Mouse (Mus musculus): ENCODE measurements at regions not wholly inside any gene's neighbourhood (a gene's known extent, or its start where the extent isn't known, plus 50 kb on each side); places are given as distances from the start of the nearest gene placed in this dataset.
A peak's percentile ranks its signal among the peaks of the same experiment; 100 is the strongest.

- ATAC-seq (ENCODE audit: insufficient number of reproducible peaks, low FRiP score, low TSS enrichment, low read depth): no peak
- no peak overlapping the region for H3K27ac ChIP-seq (replicated peaks; ENCODE audit: low read depth, low read length)
Observed at GRCm38 (mm10) chr12:25895691-25896090, 519.4 kb downstream of the Rnf144a start.

GRCm38 (mm10) chr12:25891391-25892167 lies 523.5 kb downstream of the Rnf144a start:
- ATAC-seq (ENCODE audit: insufficient number of reproducible peaks, low FRiP score, low TSS enrichment, low read depth): no peak
- DNase-seq (ENCODE audit: low spot score): peak; percentile 35
- WGBS: 12% methylated on average over 4 of the region's 4 CpGs

More at GRCm38 (mm10) chr12:25895691-25896090, 519.4 kb downstream of the Rnf144a start:
- no peak overlapping the region for H3K4me2 ChIP-seq (ENCODE audit: low read depth, severe bottlenecking)
- no peaks in the 10 kb centered on the region for H3K36me3 ChIP-seq (ENCODE audit: control insufficient read depth, insufficient read depth, low read length)
- H3K9ac ChIP-seq (ENCODE audit: low read length): no peak overlapping the region
- H3K4me1 ChIP-seq (ENCODE audit: control insufficient read depth, insufficient read depth, low read length): 0 out of 2 replicates have a peak, but pooled peaks cover 5% of the 10 kb centered on the region
- H3K9me3 ChIP-seq (ENCODE audit: control insufficient read depth, low read length): no peaks in the 10 kb centered on the region
- 66% methylated on average over 1 of the region's 1 CpGs for WGBS
- H3K4me3 ChIP-seq (ENCODE audit: low read depth, low read length): no peak overlapping the region
- no peaks in the 10 kb centered on the region for H3K27me3 ChIP-seq (ENCODE audit: control insufficient read depth, insufficient read depth, low read length)
- DNase-seq (ENCODE audit: low spot score): no peak

GRCm38 (mm10) chr12:25890722-25891121 lies 524.3 kb downstream of the Rnf144a start:
- no peak overlapping the region for H3K27ac ChIP-seq (replicated peaks; ENCODE audit: low read depth, low read length)
- H3K9me3 ChIP-seq (ENCODE audit: control insufficient read depth, low read length): no peaks in the 10 kb centered on the region
- 0 out of 2 replicates have a peak, but pooled peaks cover 5% of the 10 kb centered on the region for H3K4me1 ChIP-seq (ENCODE audit: control insufficient read depth, insufficient read depth, low read length)
- DNase-seq (ENCODE audit: low spot score) (no peak), ATAC-seq (ENCODE audit: insufficient number of reproducible peaks, low FRiP score, low TSS enrichment, low read depth) (no peak)
- no peak overlapping the region for H3K4me3 ChIP-seq (ENCODE audit: low read depth, low read length)
- 72% methylated on average over 1 of the region's 1 CpGs for WGBS
- no peak overlapping the region for H3K9ac ChIP-seq (ENCODE audit: low read length)
- no peaks in the 10 kb centered on the region for H3K36me3 ChIP-seq (ENCODE audit: control insufficient read depth, insufficient read depth, low read length)
- H3K4me2 ChIP-seq (ENCODE audit: low read depth, severe bottlenecking): no peak overlapping the region
- H3K27me3 ChIP-seq (ENCODE audit: control insufficient read depth, insufficient read depth, low read length): no peaks in the 10 kb centered on the region

More at GRCm38 (mm10) chr12:25891391-25892167, 523.5 kb downstream of the Rnf144a start:
- Histone ChIP-seq H3K36me3 (ENCODE audit: control insufficient read depth, insufficient read depth, low read length) (no peaks in the 10 kb centered on the region), H3K4me2 (ENCODE audit: low read depth, severe bottlenecking) (no peak overlapping the region), H3K4me1 (ENCODE audit: control insufficient read depth, insufficient read depth, low read length) (0 out of 2 replicates have a peak, but pooled peaks cover 5% of the 10 kb centered on the region), H3K9ac (ENCODE audit: low read length) (no peak overlapping the region), H3K4me3 (ENCODE audit: low read depth, low read length) (no peak overlapping the region), H3K9me3 (ENCODE audit: control insufficient read depth, low read length) (no peaks in the 10 kb centered on the region), H3K27me3 (ENCODE audit: control insufficient read depth, insufficient read depth, low read length) (no peaks in the 10 kb centered on the region), H3K27ac (replicated peaks; ENCODE audit: low read depth, low read length) (no peak overlapping the region)

- Histone ChIP-seq H3K27me3 (ENCODE audit: control insufficient read depth, insufficient read depth, low read length) (no peaks in the 10 kb centered on the region), H3K27ac (replicated peaks; ENCODE audit: low read depth, low read length) (no peak overlapping the region), H3K9me3 (ENCODE audit: control insufficient read depth, low read length) (no peaks in the 10 kb centered on the region), H3K4me2 (ENCODE audit: low read depth, severe bottlenecking) (no peak overlapping the region), H3K36me3 (ENCODE audit: control insufficient read depth, insufficient read depth, low read length) (no peaks in the 10 kb centered on the region), H3K9ac (ENCODE audit: low read length) (no peak overlapping the region), H3K4me1 (ENCODE audit: control insufficient read depth, insufficient read depth, low read length) (no peaks in the 10 kb centered on the region), H3K4me3 (ENCODE audit: low read depth, low read length) (no peak overlapping the region)
- DNase-seq (ENCODE audit: low spot score) (no peak), ATAC-seq (ENCODE audit: insufficient number of reproducible peaks, low FRiP score, low TSS enrichment, low read depth) (no peak)
- 89% methylated on average over 5 of the region's 5 CpGs for WGBS
Observed at GRCm38 (mm10) chr12:25883771-25884171, 531.3 kb downstream of the Rnf144a start.

- WGBS: 88% methylated on average over 4 of the region's 4 CpGs
Observed at GRCm38 (mm10) chr12:25871816-25872215, 543.2 kb downstream of the Rnf144a start.

GRCm38 (mm10) chr12:25871001-25871461 lies 544.0 kb downstream of the Rnf144a start:
- H3K9ac ChIP-seq (ENCODE audit: low read length): no peak overlapping the region
- ATAC-seq (ENCODE audit: insufficient number of reproducible peaks, low FRiP score, low TSS enrichment, low read depth) (no peak), DNase-seq (ENCODE audit: low spot score) (peak; percentile 35)
- no peak overlapping the region for H3K27ac ChIP-seq (replicated peaks; ENCODE audit: low read depth, low read length)
- no peaks in the 10 kb centered on the region for H3K36me3 ChIP-seq (ENCODE audit: control insufficient read depth, insufficient read depth, low read length)
- no peaks in the 10 kb centered on the region for H3K4me1 ChIP-seq (ENCODE audit: control insufficient read depth, insufficient read depth, low read length)
- no peak overlapping the region for H3K4me2 ChIP-seq (ENCODE audit: low read depth, severe bottlenecking)
- 48% methylated on average over 11 of the region's 11 CpGs for WGBS
- no peak overlapping the region for H3K4me3 ChIP-seq (ENCODE audit: low read depth, low read length)
- H3K9me3 ChIP-seq (ENCODE audit: control insufficient read depth, low read length): no peaks in the 10 kb centered on the region
- H3K27me3 ChIP-seq (ENCODE audit: control insufficient read depth, insufficient read depth, low read length): no peaks in the 10 kb centered on the region

More at GRCm38 (mm10) chr12:25871816-25872215, 543.2 kb downstream of the Rnf144a start:
- no peak overlapping the region for H3K27ac ChIP-seq (replicated peaks; ENCODE audit: low read depth, low read length)
- ATAC-seq (ENCODE audit: insufficient number of reproducible peaks, low FRiP score, low TSS enrichment, low read depth) (no peak), DNase-seq (ENCODE audit: low spot score) (no peak)
- no peak overlapping the region for H3K9ac ChIP-seq (ENCODE audit: low read length)
- no peaks in the 10 kb centered on the region for H3K27me3 ChIP-seq (ENCODE audit: control insufficient read depth, insufficient read depth, low read length)
- no peaks in the 10 kb centered on the region for H3K4me1 ChIP-seq (ENCODE audit: control insufficient read depth, insufficient read depth, low read length)
- no peaks in the 10 kb centered on the region for H3K36me3 ChIP-seq (ENCODE audit: control insufficient read depth, insufficient read depth, low read length)
- no peak overlapping the region for H3K4me3 ChIP-seq (ENCODE audit: low read depth, low read length)
- no peak overlapping the region for H3K4me2 ChIP-seq (ENCODE audit: low read depth, severe bottlenecking)
- no peaks in the 10 kb centered on the region for H3K9me3 ChIP-seq (ENCODE audit: control insufficient read depth, low read length)

DNA sequence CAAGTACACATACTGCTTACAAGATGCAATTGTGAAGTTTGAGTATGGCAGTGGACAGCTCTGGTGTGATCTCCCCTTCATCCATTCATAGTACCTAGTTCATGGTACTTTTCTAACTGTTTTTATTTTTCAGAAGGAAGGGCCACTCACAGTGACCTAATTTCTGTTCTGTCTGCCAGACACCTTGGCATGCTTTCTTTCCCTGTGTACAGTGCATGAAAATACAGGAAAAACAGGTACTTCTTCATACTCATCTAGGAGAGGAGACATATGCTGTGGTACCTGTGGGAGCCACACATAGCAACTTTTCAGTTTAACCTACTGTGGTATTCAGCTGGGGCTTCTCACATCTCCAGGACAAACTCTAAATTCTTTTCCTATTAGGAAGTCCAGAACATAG lies 545.2 kb downstream of the Rnf144a start:
- H3K9me3 ChIP-seq (ENCODE audit: control insufficient read depth, low read length): no peaks in the 10 kb centered on the region
- H3K4me2 ChIP-seq (ENCODE audit: low read depth, severe bottlenecking): no peak overlapping the region
- ATAC-seq (ENCODE audit: insufficient number of reproducible peaks, low FRiP score, low TSS enrichment, low read depth) (no peak), DNase-seq (ENCODE audit: low spot score) (no peak)
- H3K27ac ChIP-seq (replicated peaks; ENCODE audit: low read depth, low read length): no peak overlapping the region
- H3K4me3 ChIP-seq (ENCODE audit: low read depth, low read length): no peak overlapping the region
- H3K9ac ChIP-seq (ENCODE audit: low read length): no peak overlapping the region
- H3K4me1 ChIP-seq (ENCODE audit: control insufficient read depth, insufficient read depth, low read length): no peaks in the 10 kb centered on the region
- no peaks in the 10 kb centered on the region for H3K27me3 ChIP-seq (ENCODE audit: control insufficient read depth, insufficient read depth, low read length)
- no peaks in the 10 kb centered on the region for H3K36me3 ChIP-seq (ENCODE audit: control insufficient read depth, insufficient read depth, low read length)

DNA sequence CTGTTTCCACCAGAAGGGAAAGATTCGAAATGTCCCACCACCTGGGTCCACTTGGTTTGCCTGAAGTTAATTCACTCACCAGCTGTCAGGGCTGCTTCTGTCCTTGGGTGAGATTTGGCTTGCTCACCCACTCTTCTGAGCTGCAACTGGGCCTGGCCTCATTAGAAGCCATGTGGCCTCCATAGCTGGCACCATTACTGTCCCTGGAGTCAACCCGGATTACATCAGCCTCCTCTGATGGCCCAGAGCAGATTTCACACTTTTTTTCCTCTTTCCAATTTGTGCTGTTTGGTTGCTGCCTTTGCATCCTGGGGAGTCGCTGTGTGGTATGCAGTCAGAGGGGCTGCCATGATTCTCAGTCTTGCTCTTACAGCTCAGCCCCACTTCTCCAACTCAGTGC lies 550.0 kb downstream of the Rnf144a start:
- H3K4me1 ChIP-seq (ENCODE audit: control insufficient read depth, insufficient read depth, low read length): no peaks in the 10 kb centered on the region

More for the DNA sequence above, 550.0 kb downstream of the Rnf144a start:
- no peak overlapping the region for H3K27ac ChIP-seq (replicated peaks; ENCODE audit: low read depth, low read length)
- no peaks in the 10 kb centered on the region for H3K9me3 ChIP-seq (ENCODE audit: control insufficient read depth, low read length)
- 81% methylated on average over 3 of the region's 3 CpGs for WGBS
- H3K4me2 ChIP-seq (ENCODE audit: low read depth, severe bottlenecking): no peak overlapping the region
- ATAC-seq (ENCODE audit: insufficient number of reproducible peaks, low FRiP score, low TSS enrichment, low read depth): no peak
- no peak overlapping the region for H3K9ac ChIP-seq (ENCODE audit: low read length)
- DNase-seq (ENCODE audit: low spot score): no peak
- no peak overlapping the region for H3K4me3 ChIP-seq (ENCODE audit: low read depth, low read length)
- no peaks in the 10 kb centered on the region for H3K36me3 ChIP-seq (ENCODE audit: control insufficient read depth, insufficient read depth, low read length)
- no peaks in the 10 kb centered on the region for H3K27me3 ChIP-seq (ENCODE audit: control insufficient read depth, insufficient read depth, low read length)

Measured in limb, embryonic 11.5 days (tissue).